Mouse (Mus musculus) embryonic facial prominence, embryonic 12.5 days (tissue): Measurements from ENCODE around the gene Flrt1. TPM values are rescaled to one million over a fixed set of nuclear protein-coding genes. Genes with fewer than 3 reads are reported as not detected.

Experiments used
- ATAC-seq: fragments of 200-750 bp; cut with Nextera tagmentation; 2 replicates; pipeline ENCODE4 v1.8.0; 2017; ENCODE audit not compliant: insufficient number of reproducible peaks, insufficient read depth, low FRiP score, low TSS enrichment
- H3K27ac ChIP-seq: fragments of 300-500 bp; sonication (generic); 2 replicates; pipeline ENCODE4 v1.5.1; 2016; ENCODE audit warnings: mild to moderate bottlenecking
- H3K27me3 ChIP-seq: fragments of 300-500 bp; sonication (generic); 2 replicates; pipeline ENCODE4 v1.6.1; 2016; ENCODE audit warnings: mild to moderate bottlenecking, moderate library complexity
- H3K36me3 ChIP-seq: fragments of 300-500 bp; sonication (generic); 2 replicates; pipeline ENCODE4 v1.6.1; 2016; ENCODE audit warnings: mild to moderate bottlenecking
- H3K4me1 ChIP-seq: fragments of 300-500 bp; sonication (generic); 2 replicates; pipeline ENCODE4 v1.6.1; 2016
- H3K4me2 ChIP-seq: fragments of 300-500 bp; sonication (generic); replicated peaks from 2 replicates; pipeline ENCODE4 v1.6.1; 2016; ENCODE audit warnings: mild to moderate bottlenecking, moderate library complexity
- H3K4me3 ChIP-seq: fragments of 300-500 bp; sonication (generic); 2 replicates; pipeline ENCODE4 v1.5.1; 2016; ENCODE audit warnings: mild to moderate bottlenecking
- H3K9ac ChIP-seq: fragments of 300-500 bp; sonication (generic); 2 replicates; pipeline ENCODE4 v1.6.1; 2016; ENCODE audit warnings: mild to moderate bottlenecking, moderate library complexity
- H3K9me3 ChIP-seq: fragments of 300-500 bp; sonication (generic); 2 replicates; pipeline ENCODE4 v1.6.1; 2016; ENCODE audit warnings: mild to moderate bottlenecking, moderate library complexity
- WGBS: fragments of 180-500 bp; shearing (Covaris S2); methylation state at CpG from one replicate; pipeline ENCODE4 v1.1.7; 2016; 5-methylcytosine and 5-hydroxymethylcytosine counted together
- polyA plus RNA-seq: library from polyadenylated mRNA; unstranded; fragments of >200 nt; fragmentation: Nextera tagmentation; extraction: Ambion mirVana; gene quantifications from 2 replicates; pipeline ENCODE4 v1.2.1, GENCODE M21; 2016

Flrt1 gene
- polyA plus RNA-seq, 1 experiment from 2014 or later = 6.6 TPM

DNA sequence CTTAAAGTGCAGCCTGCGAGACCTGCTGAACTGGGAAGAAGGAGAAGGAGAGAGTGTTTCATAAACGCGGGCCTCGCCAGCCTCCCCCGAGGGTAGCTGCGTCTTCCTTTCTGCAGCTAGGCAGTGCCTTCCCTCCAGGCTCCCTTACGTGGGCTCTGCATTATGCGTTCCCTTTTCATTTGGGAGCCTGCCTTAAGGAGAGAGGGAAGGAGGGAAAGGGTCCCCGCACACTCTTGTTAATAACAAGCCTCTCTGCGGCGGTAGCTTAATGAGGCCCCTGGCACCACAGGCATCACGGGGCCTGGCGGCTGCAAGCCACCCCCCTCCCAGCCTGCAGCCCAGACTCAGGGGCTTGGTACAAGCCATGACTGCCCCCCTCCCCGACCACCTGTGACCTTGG lies 8.0 kb upstream of the Flrt1 start:
- 22% methylated on average over 14 of the region's 14 CpGs for WGBS
- peak overlapping the region; percentile 38; the same call in 1 of the 2 replicates for H3K27ac ChIP-seq
- 0 out of 2 replicates have a peak, but pooled peaks have one; percentile 9 for ATAC-seq
- no peaks in the 10 kb centered on the region for H3K36me3 ChIP-seq
- H3K4me1 ChIP-seq = peaks cover 55% of the 10 kb centered on the region
- peaks cover 17% of the 10 kb centered on the region; the same call in 1 of the 2 replicates for H3K27me3 ChIP-seq
- H3K4me3 ChIP-seq = no peak overlapping the region
- no peak overlapping the region for H3K4me2 ChIP-seq
- H3K9ac ChIP-seq = no peak overlapping the region
- no peaks in the 10 kb centered on the region for H3K9me3 ChIP-seq

DNA sequence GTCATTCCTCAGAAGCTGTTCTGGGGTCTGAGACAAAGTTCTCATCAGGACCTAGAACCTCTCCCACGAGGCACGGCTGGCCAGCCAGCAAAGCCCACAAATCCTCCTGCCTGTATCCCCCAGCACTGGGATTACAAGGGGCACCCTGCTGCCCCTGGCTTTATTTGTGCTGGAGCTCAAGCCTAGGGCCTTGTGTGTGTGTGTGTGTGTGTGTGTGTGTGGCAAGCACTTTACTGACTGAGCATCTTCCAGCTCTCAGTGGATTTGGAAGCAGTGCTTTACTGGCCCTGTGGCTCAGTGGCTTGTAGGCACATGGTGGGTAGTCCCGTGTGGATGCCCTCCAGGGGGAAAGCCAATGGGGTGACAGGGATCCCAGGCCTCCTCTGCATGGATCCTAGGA lies 7.1 kb upstream of the Flrt1 start:
- no peaks in the 10 kb centered on the region for H3K9me3 ChIP-seq
- H3K27me3 ChIP-seq = 0 out of 2 replicates have a peak, but pooled peaks cover 11% of the 10 kb centered on the region
- no peak overlapping the region for H3K4me2 ChIP-seq
- no peak overlapping the region for H3K9ac ChIP-seq
- peaks cover 55% of the 10 kb centered on the region for H3K4me1 ChIP-seq
- no peaks in the 10 kb centered on the region for H3K36me3 ChIP-seq
- no peak overlapping the region for H3K4me3 ChIP-seq
- WGBS = 41% methylated on average over 3 of the region's 3 CpGs
- H3K27ac ChIP-seq = no peak overlapping the region
- ATAC-seq = no peak

DNA sequence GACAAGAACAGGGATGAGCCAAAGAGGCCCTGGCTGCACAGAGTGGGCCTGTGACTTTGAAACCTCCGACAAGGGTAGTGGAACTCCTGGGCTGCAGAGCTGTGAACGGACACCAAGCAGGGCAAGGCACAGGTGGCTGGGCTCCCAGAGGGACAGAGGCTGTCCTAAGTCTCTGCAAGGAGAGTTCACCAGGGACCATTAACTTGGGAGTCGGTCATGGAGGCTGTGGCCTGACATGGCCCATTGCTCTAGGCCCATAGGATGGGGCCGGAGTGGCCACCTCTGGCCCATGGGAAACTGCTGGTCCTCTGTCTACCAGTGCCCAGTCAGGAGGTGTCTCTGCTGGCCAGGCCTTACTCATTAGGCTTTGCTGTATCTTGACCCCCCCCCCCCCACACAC lies 6.2 kb upstream of the Flrt1 start:
- H3K9ac ChIP-seq = no peak overlapping the region
- H3K36me3 ChIP-seq = no peaks in the 10 kb centered on the region
- no peak overlapping the region for H3K27ac ChIP-seq
- H3K27me3 ChIP-seq = 0 out of 2 replicates have a peak, but pooled peaks cover 11% of the 10 kb centered on the region
- no peak overlapping the region for H3K4me3 ChIP-seq
- H3K9me3 ChIP-seq = no peaks in the 10 kb centered on the region
- 81% methylated on average over 4 of the region's 4 CpGs for WGBS
- no peak overlapping the region for H3K4me2 ChIP-seq
- ATAC-seq = no peak
- peaks cover 48% of the 10 kb centered on the region for H3K4me1 ChIP-seq

DNA sequence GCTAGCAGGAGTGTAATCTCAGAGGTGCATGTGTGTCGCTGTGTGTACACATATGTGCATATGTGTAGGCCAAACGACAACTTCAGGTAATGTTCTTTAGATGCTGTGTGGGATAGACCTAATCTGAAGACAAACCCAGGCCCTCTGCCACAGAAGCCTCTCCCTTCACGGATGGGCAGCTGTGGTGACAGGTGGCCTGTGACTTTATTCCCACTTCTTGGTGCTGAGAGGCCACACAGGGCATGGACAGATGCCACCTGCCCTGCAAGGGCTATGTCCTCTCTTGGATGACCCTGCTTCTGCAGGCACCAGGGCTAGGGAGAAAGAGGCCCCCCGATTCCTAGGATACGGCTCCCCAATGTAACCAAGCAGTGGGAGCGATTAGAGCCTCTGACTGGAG lies 5.8 kb upstream of the Flrt1 start:
- no peaks in the 10 kb centered on the region for H3K36me3 ChIP-seq
- 0 out of 2 replicates have a peak, but pooled peaks cover 11% of the 10 kb centered on the region for H3K27me3 ChIP-seq
- peaks cover 44% of the 10 kb centered on the region for H3K4me1 ChIP-seq
- no peak overlapping the region for H3K4me3 ChIP-seq
- H3K9me3 ChIP-seq = no peaks in the 10 kb centered on the region
- H3K27ac ChIP-seq = peak overlapping the region; percentile 17; the same call in 1 of the 2 replicates
- no peak overlapping the region; the same call in 1 of the 2 replicates for H3K9ac ChIP-seq
- ATAC-seq = no peak
- H3K4me2 ChIP-seq = no peak overlapping the region
- WGBS = 87% methylated on average over 6 of the region's 6 CpGs

DNA sequence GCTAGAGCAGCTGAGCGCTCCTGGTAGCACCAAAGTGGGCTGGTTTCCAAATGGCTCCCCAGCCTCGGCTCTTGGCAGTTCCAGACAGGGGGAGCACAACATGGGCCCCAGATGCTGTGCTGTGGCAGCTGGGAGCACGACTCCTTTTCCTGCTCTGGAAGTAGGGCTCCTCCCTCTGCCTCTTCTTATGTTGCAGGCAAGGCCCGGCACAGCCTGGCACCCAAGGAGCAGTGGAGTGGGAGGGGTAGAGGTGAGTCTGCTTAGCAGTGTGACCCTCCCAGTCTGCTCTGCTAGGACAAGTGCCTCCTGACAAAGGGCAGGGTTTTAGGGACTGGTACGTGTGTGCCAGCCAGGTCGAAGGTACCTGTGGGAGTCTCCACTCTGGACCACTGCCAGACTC lies 5.3 kb upstream of the Flrt1 start:
- 52% methylated on average over 6 of the region's 6 CpGs for WGBS
- Histone ChIP-seq H3K27ac (peak overlapping the region; percentile 17; the same call in 1 of the 2 replicates), H3K36me3 (no peaks in the 10 kb centered on the region), H3K4me2 (no peak overlapping the region), H3K9ac (no peak overlapping the region; the same call in 1 of the 2 replicates), H3K9me3 (no peaks in the 10 kb centered on the region), H3K27me3 (0 out of 2 replicates have a peak, but pooled peaks cover 11% of the 10 kb centered on the region), H3K4me1 (peaks cover 41% of the 10 kb centered on the region), H3K4me3 (no peak overlapping the region)
- no peak for ATAC-seq

DNA sequence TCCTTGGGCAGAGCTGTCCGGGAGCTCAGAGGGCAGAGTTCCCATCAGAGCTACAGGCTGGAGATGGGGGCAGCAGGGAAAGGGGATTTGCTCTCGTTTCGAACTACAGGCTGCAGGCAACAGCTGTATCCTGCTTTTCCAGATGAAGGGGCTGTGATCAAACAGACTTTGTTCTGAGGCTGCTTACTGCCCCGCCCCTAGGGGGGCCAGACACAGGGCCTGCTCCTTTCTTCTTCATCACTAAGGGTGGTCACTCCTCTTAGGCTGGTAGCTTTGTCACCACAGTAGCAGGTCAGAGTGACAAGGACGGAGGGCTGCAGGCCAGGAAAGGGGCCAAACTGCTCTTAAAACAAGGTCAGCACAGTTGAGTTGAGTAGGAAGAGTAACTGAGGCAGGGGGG lies 4.6 kb upstream of the Flrt1 start:
- ATAC-seq = no peak
- Histone ChIP-seq H3K4me2 (no peak overlapping the region), H3K27me3 (0 out of 2 replicates have a peak, but pooled peaks cover 11% of the 10 kb centered on the region), H3K36me3 (no peaks in the 10 kb centered on the region), H3K4me3 (no peak overlapping the region), H3K9ac (no peak overlapping the region), H3K27ac (peak overlapping the region; percentile 36; the same call in 1 of the 2 replicates), H3K9me3 (no peaks in the 10 kb centered on the region), H3K4me1 (peaks cover 47% of the 10 kb centered on the region)
- WGBS = 7% methylated on average over 5 of the region's 5 CpGs

DNA sequence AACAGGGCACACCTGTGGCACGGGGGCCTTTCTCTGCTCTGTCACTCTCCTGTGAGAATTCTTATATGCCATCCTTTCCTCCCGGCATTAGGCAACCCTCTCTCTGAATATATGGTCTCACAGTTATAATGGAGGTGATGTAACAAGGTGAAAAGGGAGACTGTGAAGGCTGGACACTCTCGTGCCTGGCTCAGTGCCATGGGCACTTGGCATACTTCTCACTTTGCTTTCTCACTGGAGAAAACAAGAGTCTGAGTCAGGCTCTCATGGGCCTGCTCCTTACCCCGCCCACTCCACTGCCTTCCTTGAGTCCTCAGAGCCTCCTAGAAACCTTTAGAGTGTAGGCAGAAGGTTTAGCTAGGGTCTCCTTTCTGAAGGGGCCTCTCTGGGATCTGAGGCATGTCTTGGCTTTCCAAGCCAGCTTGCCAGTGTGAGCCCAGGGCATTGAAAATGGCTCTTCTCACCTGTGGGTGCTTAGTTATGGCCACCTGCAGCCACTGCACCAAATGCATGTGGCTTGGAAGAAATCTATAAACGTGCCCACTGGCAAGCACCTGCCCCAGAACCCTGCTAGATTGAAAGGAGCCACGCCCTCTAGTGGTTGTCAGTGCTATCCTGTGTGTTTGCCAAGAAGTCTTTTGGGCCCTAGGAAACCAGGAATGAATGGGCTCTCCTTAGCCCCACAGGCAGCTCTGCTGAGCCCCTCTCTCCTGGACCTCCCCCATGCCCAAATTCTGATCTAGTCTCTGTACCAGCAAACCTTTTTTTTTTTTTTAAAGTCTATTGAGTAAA lies 2.8 kb upstream of the Flrt1 start:
- no peak overlapping the region for H3K27ac ChIP-seq

DNA sequence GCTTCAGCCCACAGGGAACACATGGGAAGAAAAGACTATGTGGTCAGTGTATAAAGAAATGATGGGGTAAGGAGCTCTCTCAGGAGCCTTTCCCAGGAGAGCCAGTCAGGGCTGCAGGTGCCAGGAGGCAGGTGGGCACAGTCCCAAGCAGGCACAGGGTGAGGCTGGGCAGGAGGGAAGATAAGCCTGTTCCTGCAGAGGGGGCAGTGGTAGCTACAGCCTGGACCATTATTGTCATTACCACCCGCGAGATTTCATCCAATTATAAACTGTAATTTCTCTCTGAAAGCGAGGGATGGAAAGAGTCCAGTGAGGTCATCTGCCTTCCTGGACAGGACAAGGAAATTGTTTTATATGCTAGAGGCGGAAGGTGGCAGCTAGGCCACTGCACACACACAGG lies 1.6 kb upstream of the Flrt1 start:
- ATAC-seq = no peak
- no peaks in the 10 kb centered on the region for H3K9me3 ChIP-seq
- H3K27me3 ChIP-seq = 0 out of 2 replicates have a peak, but pooled peaks cover 6% of the 10 kb centered on the region
- WGBS = 70% methylated on average over 4 of the region's 4 CpGs
- H3K4me3 ChIP-seq = no peak overlapping the region
- H3K27ac ChIP-seq = no peak overlapping the region
- H3K4me2 ChIP-seq = no peak overlapping the region
- H3K36me3 ChIP-seq = no peaks in the 10 kb centered on the region
- H3K4me1 ChIP-seq = peaks cover 50% of the 10 kb centered on the region
- H3K9ac ChIP-seq = no peak overlapping the region

More for the DNA sequence above, 2.8 kb upstream of the Flrt1 start:
- no peak overlapping the region for H3K4me3 ChIP-seq
- no peak overlapping the region for H3K4me2 ChIP-seq
- ATAC-seq = no peak
- H3K9ac ChIP-seq = no peak overlapping the region
- H3K27me3 ChIP-seq = 0 out of 2 replicates have a peak, but pooled peaks cover 6% of the 10 kb centered on the region
- no peaks in the 10 kb centered on the region for H3K9me3 ChIP-seq
- H3K4me1 ChIP-seq = peaks cover 53% of the 10 kb centered on the region
- whole genome bisulfite sequencing = 60% methylated on average over 6 of the region's 6 CpGs
- no peaks in the 10 kb centered on the region for H3K36me3 ChIP-seq

DNA sequence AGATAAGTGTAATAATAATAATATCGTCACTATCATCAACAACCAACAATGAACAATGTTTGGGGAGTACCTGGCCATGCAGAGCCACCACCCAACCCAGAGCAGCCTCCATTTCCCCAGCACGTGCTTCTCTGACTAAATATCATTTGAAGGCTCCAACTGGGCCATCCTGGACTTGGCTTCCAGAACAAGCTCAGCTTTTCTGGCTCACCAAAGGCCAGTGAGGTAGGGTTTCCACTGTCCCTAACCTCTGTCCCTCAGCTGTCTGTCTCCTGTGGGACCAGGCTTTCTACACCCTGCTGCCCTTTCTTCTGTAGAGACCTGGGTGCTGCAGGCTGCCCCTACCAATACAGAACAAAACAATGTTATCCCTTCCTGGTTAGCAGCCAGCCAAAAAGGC lies 1.0 kb upstream of the Flrt1 start:
- H3K4me1 ChIP-seq = peaks cover 50% of the 10 kb centered on the region
- no peak overlapping the region for H3K4me2 ChIP-seq
- 81% methylated on average over 2 of the region's 2 CpGs for WGBS
- no peak overlapping the region for H3K9ac ChIP-seq
- ATAC-seq = no peak
- no peaks in the 10 kb centered on the region for H3K9me3 ChIP-seq
- H3K27ac ChIP-seq = no peak overlapping the region
- H3K36me3 ChIP-seq = no peaks in the 10 kb centered on the region
- H3K27me3 ChIP-seq = 0 out of 2 replicates have a peak, but pooled peaks cover 6% of the 10 kb centered on the region
- H3K4me3 ChIP-seq = no peak overlapping the region

DNA sequence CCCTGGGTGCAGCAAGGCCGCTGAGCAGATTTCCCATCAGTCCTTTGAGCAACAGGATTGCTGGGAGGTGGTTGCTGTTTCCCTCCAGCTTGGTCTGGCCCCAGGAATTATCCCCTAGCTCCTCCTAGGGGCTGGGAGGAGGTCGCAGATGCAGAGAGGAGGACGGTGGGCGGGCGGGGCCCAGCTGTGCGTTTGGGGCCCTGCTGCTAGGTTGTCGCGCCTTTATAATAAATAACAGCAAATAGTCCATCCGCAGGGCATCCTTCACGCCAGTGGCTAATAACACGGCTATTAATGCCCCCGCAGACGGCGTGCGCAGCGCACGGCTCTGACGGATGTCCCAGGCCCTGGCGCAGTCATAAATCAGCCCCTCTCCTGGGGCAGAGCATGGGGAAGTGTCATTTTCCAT lies 1.5 kb downstream of the Flrt1 start:
- ATAC-seq = peak; percentile 37; the same call in 1 of the 2 replicates
- peak overlapping the region; percentile 36 for H3K9ac ChIP-seq
- peaks cover 29% of the 10 kb centered on the region for H3K4me1 ChIP-seq
- no peaks in the 10 kb centered on the region for H3K9me3 ChIP-seq
- peak overlapping the region; percentile 37 for H3K4me2 ChIP-seq
- H3K36me3 ChIP-seq = no peaks in the 10 kb centered on the region
- H3K27ac ChIP-seq = peak overlapping the region; percentile 72
- 0 out of 2 replicates have a peak, but pooled peaks cover 6% of the 10 kb centered on the region for H3K27me3 ChIP-seq
- WGBS = 11% methylated on average over 19 of the region's 19 CpGs
- 0 out of 2 replicates have a peak overlapping the region, but pooled peaks have one; percentile 0 for H3K4me3 ChIP-seq

DNA sequence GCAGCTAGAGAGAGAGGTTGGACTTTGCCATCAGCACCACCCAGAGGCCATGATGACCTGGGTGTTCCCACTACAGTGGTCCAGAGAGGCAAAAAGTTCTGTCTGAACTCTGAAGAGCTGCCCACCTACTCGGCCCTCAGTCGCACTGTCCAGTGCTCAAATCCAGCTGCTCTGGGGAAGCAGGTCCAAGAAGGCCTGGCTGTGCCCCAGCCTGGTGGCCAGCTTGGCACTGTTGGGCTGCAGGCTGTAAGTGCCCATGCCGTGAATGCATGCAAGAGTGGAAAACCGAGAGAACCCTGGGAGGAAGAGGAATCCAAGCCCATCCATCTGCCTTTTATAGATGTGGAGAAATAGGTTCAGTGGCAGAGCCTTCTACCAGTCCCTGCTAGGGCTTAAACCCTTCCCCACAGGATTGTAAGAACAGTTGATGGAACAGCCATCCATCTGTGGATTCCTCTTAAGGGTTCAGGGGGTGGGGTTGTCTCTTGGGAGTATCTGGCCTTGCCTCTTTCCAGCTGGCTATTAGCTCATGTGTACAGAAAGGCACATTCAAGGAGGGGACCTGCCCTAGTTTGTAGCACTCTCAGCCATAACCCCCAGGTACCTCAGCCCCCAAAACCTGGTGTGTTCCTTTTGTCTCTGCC lies 2.1 kb downstream of the Flrt1 start:
- no peaks in the 10 kb centered on the region for H3K9me3 ChIP-seq
- H3K36me3 ChIP-seq = no peaks in the 10 kb centered on the region
- peak overlapping the region; percentile 37 for H3K4me2 ChIP-seq
- ATAC-seq = no peak
- H3K4me3 ChIP-seq = 0 out of 2 replicates have a peak overlapping the region, but pooled peaks have one; percentile 0
- peak overlapping the region; percentile 72 for H3K27ac ChIP-seq
- peaks cover 9% of the 10 kb centered on the region; the same call in 1 of the 2 replicates for H3K27me3 ChIP-seq
- 67% methylated on average over 4 of the region's 4 CpGs for WGBS
- H3K4me1 ChIP-seq = peaks cover 29% of the 10 kb centered on the region
- peak overlapping the region; percentile 36 for H3K9ac ChIP-seq
